Mouse (Mus musculus): ENCODE measurements around the gene Knop1. TPM values are rescaled to one million over a fixed set of nuclear protein-coding genes. Genes with fewer than 3 reads are reported as not detected.

The Knop1 gene
- polyA plus RNA-seq, 1 experiment from 2014 or later, result 127 TPM

GRCm38 (mm10) chr7:118842938-118843337 is 13.1 kb downstream of the Knop1 start:
- Histone ChIP-seq H3K27ac (no peak overlapping the region), H3K4me1 (no peaks in the 10 kb centered on the region), H3K9me3 (peaks cover 4% of the 10 kb centered on the region; the same call in 1 of the 2 replicates), H3K4me2 (no peak overlapping the region), H3K36me3 (replicated peaks) (peaks cover 93% of the 10 kb centered on the region), H3K9ac (no peak overlapping the region), H3K27me3 (no peaks in the 10 kb centered on the region), H3K4me3 (replicated peaks) (no peak overlapping the region)
- WGBS, result 88% methylated on average over 4 of the region's 4 CpGs
- no peak for ATAC-seq (ENCODE audit: low FRiP score)

- no peak for ATAC-seq (ENCODE audit: low FRiP score)
- Histone ChIP-seq H3K36me3 (replicated peaks) (peaks cover 95% of the 10 kb centered on the region), H3K9me3 (peaks cover 4% of the 10 kb centered on the region; the same call in 1 of the 2 replicates), H3K4me2 (no peak overlapping the region), H3K27ac (no peak overlapping the region), H3K4me1 (no peaks in the 10 kb centered on the region), H3K9ac (no peak overlapping the region), H3K27me3 (no peaks in the 10 kb centered on the region), H3K4me3 (replicated peaks) (no peak overlapping the region)
- WGBS, result 66% methylated on average over 1 of the region's 1 CpGs
Observed at GRCm38 (mm10) chr7:118841796-118842195, 14.3 kb downstream of the Knop1 start.

GRCm38 (mm10) chr7:118841030-118841745 is 14.9 kb downstream of the Knop1 start:
- 86% methylated on average over 8 of the region's 8 CpGs for WGBS
- H3K9me3 ChIP-seq, result peaks cover 4% of the 10 kb centered on the region; the same call in 1 of the 2 replicates
- no peak overlapping the region for H3K9ac ChIP-seq
- H3K36me3 ChIP-seq (replicated peaks), result peaks cover 95% of the 10 kb centered on the region
- no peaks in the 10 kb centered on the region for H3K27me3 ChIP-seq
- no peaks in the 10 kb centered on the region for H3K4me1 ChIP-seq
- no peak overlapping the region for H3K4me2 ChIP-seq
- no peak overlapping the region for H3K27ac ChIP-seq
- no peak overlapping the region for H3K4me3 ChIP-seq (replicated peaks)
- ATAC-seq (ENCODE audit: low FRiP score), result no peak

- Histone ChIP-seq H3K9ac (no peak overlapping the region), H3K27me3 (no peaks in the 10 kb centered on the region), H3K4me3 (replicated peaks) (no peak overlapping the region), H3K36me3 (replicated peaks) (peaks cover 93% of the 10 kb centered on the region), H3K4me2 (no peak overlapping the region), H3K4me1 (no peaks in the 10 kb centered on the region), H3K9me3 (peaks cover 4% of the 10 kb centered on the region; the same call in 1 of the 2 replicates), H3K27ac (no peak overlapping the region)
- no peak for ATAC-seq (ENCODE audit: low FRiP score)
- 88% methylated on average over 5 of the region's 5 CpGs for WGBS
Observed at GRCm38 (mm10) chr7:118837901-118838300, 18.2 kb downstream of the Knop1 start.

DNA sequence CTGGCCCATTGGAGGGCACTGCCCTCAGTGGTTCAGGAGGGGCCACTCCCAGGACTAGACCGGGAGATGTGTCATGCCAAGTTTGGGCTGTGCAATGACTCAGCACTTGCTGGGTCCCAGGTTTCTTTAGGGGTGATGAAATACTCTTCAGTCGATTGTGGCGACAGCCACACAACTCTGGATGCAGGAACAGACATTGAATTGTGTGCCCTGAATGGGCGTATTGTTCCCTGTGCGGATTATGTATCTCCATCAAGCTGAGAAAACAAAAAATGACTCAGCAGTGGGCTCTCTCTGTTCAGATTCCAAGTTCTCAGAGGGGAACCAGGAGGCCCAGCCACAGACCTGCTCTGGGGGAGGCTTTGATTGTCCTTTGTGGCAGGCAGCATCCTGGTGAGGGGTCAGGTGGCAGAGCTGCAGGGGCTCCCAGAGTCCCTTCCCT is 28.1 kb downstream of the Knop1 start:
- H3K4me1 ChIP-seq, result peaks cover 16% of the 10 kb centered on the region
- no peak overlapping the region for H3K4me2 ChIP-seq
- H3K4me3 ChIP-seq (replicated peaks), result no peak overlapping the region
- peaks cover 14% of the 10 kb centered on the region for H3K36me3 ChIP-seq (replicated peaks)
- H3K9ac ChIP-seq, result no peak overlapping the region
- 11% methylated on average over 5 of the region's 5 CpGs for WGBS
- H3K27me3 ChIP-seq, result no peaks in the 10 kb centered on the region
- peak; percentile 55 for ATAC-seq (ENCODE audit: low FRiP score)
- H3K9me3 ChIP-seq, result no peaks in the 10 kb centered on the region
- peak overlapping the region; percentile 51; the same call in 1 of the 2 replicates for H3K27ac ChIP-seq

GRCm38 (mm10) chr7:118824451-118824850 is 31.6 kb downstream of the Knop1 start:
- no peak overlapping the region for H3K4me2 ChIP-seq
- H3K27me3 ChIP-seq, result no peaks in the 10 kb centered on the region
- no peak overlapping the region for H3K9ac ChIP-seq
- H3K27ac ChIP-seq, result no peak overlapping the region
- 65% methylated on average over 7 of the region's 7 CpGs for whole genome bisulfite sequencing
- no peaks in the 10 kb centered on the region for H3K9me3 ChIP-seq
- peaks cover 11% of the 10 kb centered on the region for H3K36me3 ChIP-seq (replicated peaks)
- no peak for ATAC-seq (ENCODE audit: low FRiP score)
- H3K4me3 ChIP-seq (replicated peaks), result no peak overlapping the region
- H3K4me1 ChIP-seq, result peaks cover 16% of the 10 kb centered on the region

DNA sequence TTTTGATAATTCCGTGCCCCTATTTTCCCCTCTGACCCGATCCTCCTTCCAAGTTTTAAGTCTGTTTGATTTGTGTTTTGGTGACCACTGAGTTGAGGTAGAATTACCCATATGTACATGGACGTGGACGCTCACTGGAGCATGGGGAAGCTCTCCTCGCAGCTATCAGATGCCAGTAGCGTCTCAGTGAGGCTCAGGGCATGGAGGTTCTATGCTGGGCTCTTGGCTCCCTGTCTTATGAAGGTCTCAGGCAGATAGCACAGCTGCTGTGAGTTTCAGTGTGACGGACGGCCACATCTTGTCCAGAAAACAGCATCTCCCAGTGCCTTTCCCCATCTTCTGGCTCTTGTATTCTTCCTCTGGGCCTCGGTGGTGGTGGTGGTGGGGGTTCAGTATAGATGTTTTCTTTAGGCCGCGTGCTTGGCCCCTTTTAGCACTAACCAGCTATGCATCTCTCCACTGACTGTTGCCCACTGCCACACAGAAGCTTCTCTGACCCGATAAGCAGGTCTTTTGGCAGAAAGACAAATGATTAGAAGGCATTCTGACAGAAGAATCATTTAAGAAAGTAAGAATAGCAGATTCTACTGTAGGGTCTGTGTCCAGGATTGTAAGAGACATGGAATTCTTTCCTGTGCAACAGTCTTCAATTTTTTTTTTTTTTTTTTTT is 34.0 kb downstream of the Knop1 start:
- H3K9ac ChIP-seq, result no peak overlapping the region
- H3K27me3 ChIP-seq, result no peaks in the 10 kb centered on the region
- no peak overlapping the region for H3K4me2 ChIP-seq
- H3K4me3 ChIP-seq (replicated peaks), result no peak overlapping the region
- peaks cover 30% of the 10 kb centered on the region for H3K36me3 ChIP-seq (replicated peaks)
- no peak overlapping the region for H3K27ac ChIP-seq
- 90% methylated on average over 12 of the region's 12 CpGs for WGBS
- peaks cover under 1% of the 10 kb centered on the region; the same call in 1 of the 2 replicates for H3K4me1 ChIP-seq
- ATAC-seq (ENCODE audit: low FRiP score), result no peak
- H3K9me3 ChIP-seq, result no peaks in the 10 kb centered on the region

DNA sequence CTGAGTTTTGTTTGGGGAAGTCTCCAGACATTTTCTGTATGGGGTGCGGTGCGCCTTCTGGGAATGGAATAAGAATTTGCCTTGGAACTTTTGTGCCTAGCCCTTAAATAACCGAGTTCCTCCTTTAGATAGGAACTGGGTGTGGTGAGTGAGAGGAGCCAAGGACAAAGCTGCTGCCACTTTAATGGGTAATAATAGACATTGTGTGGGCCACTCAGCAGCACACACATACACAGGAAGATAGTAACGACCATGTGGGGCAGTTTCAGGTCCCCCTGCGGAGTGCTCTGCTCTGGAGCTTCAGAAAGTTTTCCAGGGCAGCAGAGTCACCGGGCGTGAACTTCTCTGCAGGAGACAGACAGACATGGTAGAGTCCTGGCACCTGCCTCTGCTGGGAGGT is 34.7 kb downstream of the Knop1 start:
- 79% methylated on average over 7 of the region's 7 CpGs for WGBS
- H3K4me1 ChIP-seq, result no peaks in the 10 kb centered on the region
- H3K36me3 ChIP-seq (replicated peaks), result peaks cover 28% of the 10 kb centered on the region
- H3K9me3 ChIP-seq, result no peaks in the 10 kb centered on the region
- no peak overlapping the region for H3K27ac ChIP-seq
- H3K4me3 ChIP-seq (replicated peaks), result no peak overlapping the region
- no peak overlapping the region for H3K4me2 ChIP-seq
- no peaks in the 10 kb centered on the region for H3K27me3 ChIP-seq
- no peak overlapping the region for H3K9ac ChIP-seq
- ATAC-seq (ENCODE audit: low FRiP score), result no peak

GRCm38 (mm10) chr7:118819666-118820065 is 36.4 kb downstream of the Knop1 start:
- H3K36me3 ChIP-seq (replicated peaks), result peaks cover 33% of the 10 kb centered on the region
- ATAC-seq (ENCODE audit: low FRiP score), result no peak
- H3K9me3 ChIP-seq, result no peaks in the 10 kb centered on the region
- H3K4me2 ChIP-seq, result no peak overlapping the region
- H3K4me1 ChIP-seq, result no peaks in the 10 kb centered on the region
- H3K27ac ChIP-seq, result no peak overlapping the region
- H3K4me3 ChIP-seq (replicated peaks), result no peak overlapping the region
- H3K27me3 ChIP-seq, result no peaks in the 10 kb centered on the region
- no peak overlapping the region for H3K9ac ChIP-seq
- whole genome bisulfite sequencing, result 86% methylated on average over 1 of the region's 1 CpGs

DNA sequence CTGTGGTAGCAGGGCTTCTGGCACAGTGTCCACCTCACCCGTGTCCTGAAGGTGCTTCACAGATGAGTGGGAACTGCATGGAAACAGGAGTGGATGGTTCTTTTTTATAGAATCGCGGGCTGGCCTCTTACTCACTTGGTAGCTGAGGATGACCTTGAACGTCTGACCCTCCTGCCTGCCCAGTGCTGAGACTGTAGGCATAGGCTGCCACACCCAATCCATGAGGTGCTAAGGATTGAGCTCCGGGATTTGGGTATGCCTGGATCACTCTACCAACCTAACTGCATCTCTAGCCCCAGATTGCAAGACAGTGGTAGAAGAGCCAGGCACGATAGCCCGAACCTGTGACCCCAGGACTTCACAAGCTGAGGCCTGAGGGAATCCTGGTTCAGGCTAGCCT is 38.3 kb downstream of the Knop1 start:
- Histone ChIP-seq H3K27me3 (no peaks in the 10 kb centered on the region), H3K4me3 (replicated peaks) (no peak overlapping the region), H3K27ac (no peak overlapping the region), H3K9me3 (no peaks in the 10 kb centered on the region), H3K36me3 (replicated peaks) (peaks cover 44% of the 10 kb centered on the region), H3K4me2 (no peak overlapping the region), H3K4me1 (no peaks in the 10 kb centered on the region), H3K9ac (no peak overlapping the region)
- 90% methylated on average over 7 of the region's 7 CpGs for WGBS
- ATAC-seq (ENCODE audit: low FRiP score), result no peak

- Histone ChIP-seq H3K9ac (no peak overlapping the region), H3K4me1 (no peaks in the 10 kb centered on the region), H3K9me3 (no peaks in the 10 kb centered on the region), H3K4me3 (replicated peaks) (no peak overlapping the region), H3K36me3 (replicated peaks) (peaks cover 44% of the 10 kb centered on the region), H3K27me3 (no peaks in the 10 kb centered on the region), H3K4me2 (no peak overlapping the region), H3K27ac (no peak overlapping the region)
- 93% methylated on average over 3 of the region's 3 CpGs for WGBS
- ATAC-seq (ENCODE audit: low FRiP score), result no peak
Observed at GRCm38 (mm10) chr7:118816275-118816674, 39.8 kb downstream of the Knop1 start.

- 93% methylated on average over 4 of the region's 4 CpGs for WGBS
- H3K27me3 ChIP-seq, result no peaks in the 10 kb centered on the region
- H3K27ac ChIP-seq, result no peak overlapping the region
- no peaks in the 10 kb centered on the region for H3K4me1 ChIP-seq
- no peak for ATAC-seq (ENCODE audit: low FRiP score)
- H3K9ac ChIP-seq, result no peak overlapping the region
- H3K9me3 ChIP-seq, result no peaks in the 10 kb centered on the region
- H3K36me3 ChIP-seq (replicated peaks), result peaks cover 52% of the 10 kb centered on the region
- no peak overlapping the region for H3K4me3 ChIP-seq (replicated peaks)
- H3K4me2 ChIP-seq, result no peak overlapping the region
Observed at GRCm38 (mm10) chr7:118813592-118813991, 42.5 kb downstream of the Knop1 start.
